Mouse (Mus musculus): ENCODE data around the gene Gm13277.
A peak's percentile ranks its signal among the peaks of the same experiment; 100 is the strongest.
"Not testable (repeated sequence)": the region's sequence is repeated elsewhere in the genome, so short reads cannot be mapped to it uniquely, and the experiment has no call there.

Gm13277 gene

DNA sequence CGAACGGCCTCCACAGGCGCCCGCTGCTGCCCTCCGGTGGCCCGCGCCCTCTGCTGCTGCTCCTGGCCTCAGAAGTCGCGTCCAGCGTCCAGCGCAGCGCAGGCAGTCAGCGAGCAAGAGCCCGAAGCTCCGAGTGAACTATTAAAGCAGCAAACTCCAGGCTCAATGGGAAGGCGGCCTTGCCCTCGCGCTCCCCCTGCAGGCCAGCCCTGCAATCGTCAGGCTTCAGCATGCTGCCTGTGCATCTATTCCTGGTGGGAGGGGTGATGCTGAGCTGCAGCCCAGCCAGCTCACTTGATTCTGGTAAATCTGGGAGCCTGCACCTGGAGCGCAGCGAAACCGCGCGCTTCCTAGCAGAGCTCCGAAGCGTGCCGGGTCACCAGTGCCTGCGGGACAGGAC, at the start of gene Gm13277:
Gene Gm13277, plus strand, starts transcription at position 231 of the 400 bp plus-strand sequence.
- DNase-seq = peak; percentile 72 to 75

DNA sequence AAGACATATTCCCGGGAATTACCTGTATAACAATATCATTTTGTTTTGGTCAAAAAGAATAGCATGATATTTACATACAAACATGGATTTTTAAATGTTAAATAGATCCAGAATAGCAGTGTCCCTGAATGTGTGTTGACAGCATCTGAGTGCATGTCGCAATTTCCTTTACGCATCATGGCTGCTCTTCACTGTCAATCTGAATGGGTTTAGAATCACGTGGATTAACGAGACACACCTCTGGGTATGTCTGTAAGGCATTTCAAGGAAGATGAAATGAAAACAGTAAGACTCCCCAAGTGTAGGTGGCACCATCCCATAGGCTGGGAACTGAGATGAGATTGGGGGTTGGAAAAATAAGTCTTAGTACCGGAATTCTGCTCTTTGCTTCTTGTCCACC, 49.4 kb upstream of the Gm13277 start:
- DNase-seq = no peak

DNA sequence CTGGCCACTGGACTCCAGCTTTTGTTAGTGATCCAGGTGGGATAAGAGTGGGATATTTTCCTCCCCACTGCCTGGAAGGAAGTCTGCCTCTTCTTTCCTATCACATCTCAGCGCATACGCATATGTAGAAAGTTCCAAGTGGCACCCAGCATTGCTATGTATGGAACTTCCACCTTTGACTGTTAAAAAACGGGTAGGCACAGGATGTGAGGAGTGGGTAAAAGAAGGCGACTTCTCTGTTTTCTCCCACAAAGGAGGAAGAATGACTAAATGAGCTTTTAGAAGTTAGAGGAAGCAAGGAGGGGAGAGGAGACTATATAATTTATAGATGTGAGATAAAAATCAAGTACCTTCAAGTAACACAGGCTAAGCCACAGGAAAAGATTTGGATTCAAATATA, 47.0 kb upstream of the Gm13277 start:
- DNase-seq = no peak

DNA sequence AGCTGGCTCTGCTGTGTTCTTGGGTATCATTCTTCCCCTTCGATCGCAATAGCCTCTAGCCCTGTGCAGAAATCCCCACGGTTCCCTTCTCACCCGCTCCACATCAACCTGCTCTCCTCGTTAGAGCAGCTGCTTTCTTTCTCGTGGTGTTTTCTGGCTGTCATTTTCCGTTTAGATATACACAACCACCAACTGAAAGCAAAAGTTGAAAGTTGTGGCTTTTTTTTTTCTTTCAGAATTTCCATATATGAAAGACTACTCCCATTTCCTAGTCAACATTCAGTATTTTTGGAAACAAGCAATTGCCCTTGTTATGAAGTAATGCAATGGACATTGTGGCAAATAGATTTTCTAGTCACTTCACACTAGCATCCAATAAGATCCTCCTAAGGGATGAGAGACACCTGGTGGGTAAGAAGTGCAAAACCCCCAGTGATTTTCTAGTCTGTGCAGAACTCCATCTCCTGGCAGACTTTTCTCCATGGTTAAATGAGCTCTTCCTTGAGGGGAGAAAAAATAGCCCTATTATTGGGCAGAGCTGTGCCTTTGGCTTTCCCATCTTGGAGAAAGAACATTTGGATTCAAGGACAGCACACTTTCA, 45.6 kb upstream of the Gm13277 start:
- DNase-seq = no peak

DNA sequence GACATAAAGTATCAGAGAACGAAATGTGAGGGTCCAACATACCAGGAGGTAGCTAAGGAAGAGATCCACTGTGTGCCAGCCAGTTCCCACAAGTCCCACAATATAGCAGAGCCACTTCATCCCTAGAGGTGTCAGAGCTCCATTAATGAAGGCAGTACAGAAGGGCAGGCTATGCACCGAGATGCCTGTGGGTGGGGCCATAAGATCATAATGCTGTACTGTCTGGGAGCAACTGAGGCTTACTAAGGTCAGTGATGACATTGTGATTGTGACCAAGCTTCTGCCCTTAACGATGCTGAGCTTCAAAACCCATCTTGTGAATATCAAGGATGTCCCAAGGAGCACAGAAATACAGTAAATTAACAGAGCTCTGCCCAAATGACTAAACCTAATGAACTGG, 44.2 kb upstream of the Gm13277 start:
- no peak for DNase-seq

DNA sequence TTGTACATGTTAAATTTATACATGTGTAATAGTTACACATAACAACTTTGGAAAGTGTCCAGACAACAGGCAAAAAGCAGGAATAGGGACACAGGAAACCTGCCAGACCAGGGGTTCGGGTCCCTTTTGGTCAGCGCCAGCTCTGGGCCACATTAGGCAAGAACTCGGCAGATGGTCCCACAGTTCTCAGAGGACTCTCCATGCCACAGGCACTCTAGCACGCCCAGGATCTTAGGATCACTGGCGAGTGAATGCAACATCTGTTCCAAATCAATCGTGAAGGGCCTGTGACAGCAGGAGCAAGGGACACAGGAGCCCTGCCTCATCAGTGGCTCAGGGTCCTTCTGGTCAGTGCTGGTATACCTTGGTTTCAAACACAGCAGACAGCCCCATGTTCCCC, 38.5 kb upstream of the Gm13277 start:
- DNase-seq = no peak

DNA sequence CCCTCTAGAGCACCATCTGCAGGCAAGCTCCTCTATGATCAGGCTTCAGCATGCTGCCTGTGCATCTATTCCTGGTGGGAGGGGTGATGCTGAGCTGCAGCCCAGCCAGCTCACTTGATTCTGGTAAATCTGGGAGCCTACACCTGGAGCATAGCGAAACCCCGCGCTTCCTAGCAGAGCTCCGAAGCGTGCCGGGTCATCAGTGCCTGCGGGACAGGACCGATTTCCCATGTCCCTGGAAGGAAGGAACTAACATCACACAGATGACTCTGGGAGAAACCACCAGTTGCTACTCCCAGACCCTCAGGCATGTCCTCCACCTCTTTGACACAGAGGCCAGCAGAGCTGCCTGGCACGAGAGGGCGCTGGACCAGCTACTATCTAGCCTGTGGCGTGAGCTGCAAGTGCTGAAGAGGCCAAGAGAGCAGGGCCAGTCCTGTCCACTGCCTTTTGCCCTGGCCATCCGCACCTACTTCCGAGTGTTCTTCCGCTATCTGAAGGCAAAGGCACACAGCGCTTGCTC, 33.6 kb upstream of the Gm13277 start, which contains the start of gene Gm13271:
Gene Gm13271, plus strand, starts transcription at position 51 of the 523 bp plus-strand sequence.
- DNase-seq = peak; percentile 66 to 73

DNA sequence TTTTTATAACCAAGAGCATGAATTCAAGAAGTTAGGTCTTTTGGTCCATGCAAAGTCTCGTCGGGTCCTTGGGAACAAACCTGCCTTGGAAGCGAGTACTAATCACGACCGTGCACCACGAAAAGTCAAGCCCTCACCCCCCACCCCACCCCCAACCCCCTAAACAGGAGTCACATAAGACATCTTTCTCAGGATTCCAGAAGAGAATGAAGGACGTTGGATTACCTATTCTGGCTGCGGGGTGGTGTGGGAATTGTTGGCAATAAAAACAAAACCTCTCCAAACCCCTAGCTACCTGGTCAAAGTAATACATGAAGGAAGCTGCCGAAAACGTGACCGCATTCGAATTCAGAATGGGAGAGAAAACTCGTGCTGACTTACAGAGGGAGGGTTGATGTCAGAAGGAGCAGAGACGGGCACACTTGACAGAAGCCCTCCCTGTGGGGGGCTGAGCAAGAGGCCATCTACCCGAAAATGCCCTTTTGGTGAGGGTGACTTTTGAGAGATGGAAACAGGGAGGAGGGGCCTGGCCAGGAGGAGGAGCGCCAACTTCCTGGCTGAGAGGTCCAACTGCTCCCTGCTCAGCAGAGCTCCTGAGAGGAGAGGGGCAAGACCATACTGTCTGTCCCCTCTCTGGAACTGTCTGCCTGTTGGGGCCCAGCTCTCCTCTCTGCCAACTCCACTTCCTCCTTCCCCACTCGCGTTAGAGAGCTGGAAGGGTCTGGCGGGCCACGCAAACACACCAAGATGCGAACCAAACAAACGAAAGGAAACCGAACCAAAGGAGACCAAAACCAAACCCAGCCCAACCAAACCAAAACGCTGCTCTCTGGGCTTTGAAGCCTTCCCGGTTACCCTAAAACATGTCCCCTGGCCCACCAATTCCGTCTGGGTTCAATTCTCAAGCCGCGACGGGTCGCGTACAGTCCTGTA, 31.6 kb upstream of the Gm13277 start:
- not testable (repeated sequence) for DNase-seq

DNA sequence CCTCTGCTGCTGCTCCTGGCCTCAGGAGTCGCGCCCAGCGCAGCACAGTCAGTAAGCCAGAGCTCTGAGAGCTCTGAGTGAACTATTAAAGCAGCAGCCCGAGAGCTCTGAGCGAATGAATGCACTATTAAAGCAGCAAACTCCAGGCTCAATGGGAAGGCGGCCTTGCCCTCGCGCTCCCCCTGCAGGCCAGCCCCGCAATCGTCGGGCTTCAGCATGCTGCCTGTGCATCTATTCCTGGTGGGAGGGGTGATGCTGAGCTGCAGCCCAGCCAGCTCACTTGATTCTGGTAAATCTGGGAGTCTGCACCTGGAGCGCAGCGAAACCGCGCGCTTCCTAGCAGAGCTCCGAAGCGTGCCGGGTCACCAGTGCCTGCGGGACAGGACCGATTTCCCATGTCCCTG, 30.8 kb upstream of the Gm13277 start:
- peak; percentile 86 to 93 for DNase-seq

DNA sequence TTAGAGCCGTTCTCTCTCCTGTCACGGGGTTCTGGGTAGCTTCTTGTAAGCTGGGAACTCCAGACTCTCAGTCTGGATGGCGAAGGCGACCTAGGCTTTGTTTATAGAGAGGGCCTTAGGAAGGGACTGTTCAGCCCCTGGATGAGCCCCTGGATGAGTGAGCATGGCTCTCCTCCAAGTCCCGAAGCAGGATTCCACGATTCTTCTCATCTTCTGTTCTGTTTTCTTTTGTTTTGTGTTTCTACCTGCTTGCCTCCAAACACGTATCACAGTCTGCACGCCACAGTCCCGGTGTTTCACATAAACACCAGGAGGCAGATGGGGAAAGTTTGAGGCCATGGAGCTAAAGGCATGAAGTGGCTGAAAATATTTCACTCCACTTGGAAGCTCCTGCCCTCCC, 29.7 kb upstream of the Gm13277 start:
- not testable (repeated sequence) for DNase-seq

DNA sequence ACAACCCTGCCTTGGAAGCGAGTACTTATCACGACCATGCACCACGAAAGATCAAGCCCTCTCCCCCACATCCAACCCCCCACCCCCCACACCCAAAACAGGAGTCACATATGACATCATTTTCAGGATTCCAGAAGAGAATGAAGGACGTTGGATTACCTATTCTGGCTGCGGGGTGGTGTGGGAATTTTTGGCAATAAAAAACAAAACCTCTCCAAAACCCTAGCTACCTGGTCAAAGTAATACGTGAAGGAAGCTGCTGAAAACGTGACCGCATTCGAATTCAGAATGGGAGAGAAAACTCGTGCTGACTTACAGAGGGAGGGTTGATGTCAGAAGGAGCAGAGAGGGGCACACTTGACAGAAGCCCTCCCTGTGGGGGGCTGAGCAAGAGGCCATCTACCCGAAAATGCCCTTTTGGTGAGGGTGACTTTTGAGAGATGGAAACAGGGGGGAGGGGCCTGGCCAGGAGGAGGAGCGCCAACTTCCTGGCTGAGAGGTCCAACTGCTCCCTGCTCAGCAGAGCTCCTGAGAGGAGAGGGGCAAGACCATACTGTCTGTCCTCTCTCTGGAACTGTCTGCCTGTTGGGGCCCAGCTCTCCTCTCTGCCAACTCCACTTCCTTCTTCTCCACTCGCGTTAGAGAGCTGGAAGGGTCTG, 28.7 kb upstream of the Gm13277 start, which contains the start of gene Gm13283:
Gene Gm13283, plus strand, starts transcription at position 510 of the 659 bp plus-strand sequence.
- peak; percentile 33 to 41 for DNase-seq

DNA sequence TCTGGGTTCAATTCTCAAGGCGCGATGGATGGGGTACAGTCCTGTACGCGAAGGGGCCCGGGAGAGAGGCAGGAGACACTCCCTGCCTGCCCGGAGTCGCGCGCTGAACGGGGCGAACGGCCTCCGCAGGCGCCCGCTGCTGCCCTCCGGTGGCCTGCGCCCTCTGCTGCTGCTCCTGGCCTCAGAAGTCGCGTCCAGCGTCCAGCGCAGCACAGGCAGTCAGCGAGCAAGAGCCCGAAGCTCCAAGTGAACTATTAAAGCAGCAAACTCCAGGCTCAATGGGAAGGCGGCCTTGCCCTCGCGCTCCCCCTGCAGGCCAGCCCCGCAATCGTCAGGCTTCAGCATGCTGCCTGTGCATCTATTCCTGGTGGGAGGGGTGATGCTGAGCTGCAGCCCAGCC, 28.0 kb upstream of the Gm13277 start:
- DNase-seq = peak; percentile 59 to 68

DNA sequence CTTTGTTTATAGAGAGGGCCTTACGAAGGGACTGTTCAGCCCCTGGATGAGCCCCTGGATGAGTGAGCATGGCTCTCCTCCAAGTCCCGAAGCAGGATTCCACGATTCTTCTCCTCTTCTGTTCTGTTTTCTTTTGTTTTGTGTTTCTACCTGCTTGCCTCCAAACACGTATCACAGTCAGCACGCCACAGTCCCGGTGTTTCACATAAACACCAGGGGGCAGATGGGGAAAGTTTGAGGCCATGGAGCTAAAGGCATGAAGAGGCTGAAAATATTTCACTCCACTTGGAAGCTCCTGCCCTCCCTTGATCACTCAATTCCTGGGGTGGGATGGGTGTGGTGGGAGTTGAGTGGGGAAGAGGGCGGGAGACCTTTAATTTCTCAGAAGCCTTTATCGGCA, 26.7 kb upstream of the Gm13277 start:
- DNase-seq = peak; percentile 59 to 67

DNA sequence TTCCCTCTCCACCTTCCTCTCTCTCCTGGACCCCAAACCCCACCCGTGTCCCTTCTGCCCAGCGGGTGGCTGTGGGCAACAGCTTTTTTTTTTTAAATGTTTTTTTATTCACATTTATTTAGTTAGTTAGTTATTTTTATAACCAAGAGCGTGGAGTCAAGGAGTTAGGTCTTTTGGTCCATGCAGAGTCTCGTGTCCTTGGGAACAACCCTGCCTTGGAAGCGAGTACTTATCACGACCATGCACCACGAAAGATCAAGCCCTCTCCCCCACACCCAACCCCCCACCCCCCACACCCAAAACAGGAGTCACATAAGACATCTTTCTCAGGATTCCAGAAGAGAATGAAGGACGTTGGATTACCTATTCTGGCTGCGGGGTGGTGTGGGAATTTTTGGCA, 26.1 kb upstream of the Gm13277 start:
- DNase-seq = peak in 1 of 2 experiments; percentile 36

DNA sequence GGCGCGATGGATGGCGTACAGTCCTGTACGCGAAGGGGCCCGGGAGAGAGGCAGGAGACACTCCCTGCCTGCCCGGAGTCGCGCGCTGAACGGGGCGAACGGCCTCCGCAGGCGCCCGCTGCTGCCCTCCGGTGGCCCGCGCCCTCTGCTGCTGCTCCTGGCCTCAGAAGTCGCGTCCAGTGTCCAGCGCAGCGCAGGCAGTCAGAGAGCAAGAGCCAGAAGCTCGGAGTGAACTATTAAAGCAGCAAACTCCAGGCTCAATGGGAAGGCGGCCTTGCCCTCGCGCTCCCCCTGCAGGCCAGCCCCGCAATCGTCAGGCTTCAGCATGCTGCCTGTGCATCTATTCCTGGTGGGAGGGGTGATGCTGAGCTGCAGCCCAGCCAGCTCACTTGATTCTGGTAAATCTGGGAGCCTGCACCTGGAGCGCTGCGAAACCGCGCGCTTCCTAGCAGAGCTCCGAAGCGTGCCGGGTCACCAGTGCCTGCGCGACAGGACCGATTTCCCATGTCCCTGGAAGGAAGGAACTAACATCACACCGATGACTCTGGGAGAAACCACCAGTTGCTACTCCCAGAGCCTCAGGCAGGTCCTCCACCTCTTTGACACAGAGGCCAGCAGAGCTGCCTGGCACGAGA, 24.9 kb upstream of the Gm13277 start:
- peak; percentile 28 to 41 for DNase-seq

DNA sequence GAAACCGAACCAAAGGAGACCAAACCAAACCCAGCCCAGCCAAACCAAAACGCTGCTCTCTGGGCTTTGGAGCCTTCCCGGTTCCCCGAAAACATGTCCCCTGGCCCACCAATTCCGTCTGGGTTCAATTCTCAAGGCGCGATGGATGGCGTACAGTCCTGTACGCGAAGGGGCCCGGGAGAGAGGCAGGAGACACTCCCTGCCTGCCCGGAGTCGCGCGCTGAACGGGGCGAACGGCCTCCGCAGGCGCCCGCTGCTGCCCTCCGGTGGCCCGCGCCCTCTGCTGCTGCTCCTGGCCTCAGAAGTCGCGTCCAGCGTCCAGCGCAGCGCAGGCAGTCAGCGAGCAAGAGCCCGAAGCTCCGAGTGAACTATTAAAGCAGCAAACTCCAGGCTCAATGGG, 14.9 kb upstream of the Gm13277 start, which contains the start of gene Gm13290:
Gene Gm13290, plus strand, starts transcription at position 301 of the 400 bp plus-strand sequence.
- not testable (repeated sequence) for DNase-seq

DNA sequence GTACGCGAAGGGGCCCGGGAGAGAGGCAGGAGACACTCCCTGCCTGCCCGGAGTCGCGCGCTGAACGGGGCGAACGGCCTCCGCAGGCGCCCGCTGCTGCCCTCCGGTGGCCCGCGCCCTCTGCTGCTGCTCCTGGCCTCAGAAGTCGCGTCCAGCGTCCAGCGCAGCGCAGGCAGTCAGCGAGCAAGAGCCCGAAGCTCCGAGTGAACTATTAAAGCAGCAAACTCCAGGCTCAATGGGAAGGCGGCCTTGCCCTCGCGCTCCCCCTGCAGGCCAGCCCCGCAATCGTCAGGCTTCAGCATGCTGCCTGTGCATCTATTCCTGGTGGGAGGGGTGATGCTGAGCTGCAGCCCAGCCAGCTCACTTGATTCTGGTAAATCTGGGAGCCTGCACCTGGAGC, 11.8 kb upstream of the Gm13277 start, which contains the start of gene Gm13289:
Gene Gm13289, plus strand, starts transcription at position 301 of the 400 bp plus-strand sequence.
- DNase-seq = not testable (repeated sequence)

DNA sequence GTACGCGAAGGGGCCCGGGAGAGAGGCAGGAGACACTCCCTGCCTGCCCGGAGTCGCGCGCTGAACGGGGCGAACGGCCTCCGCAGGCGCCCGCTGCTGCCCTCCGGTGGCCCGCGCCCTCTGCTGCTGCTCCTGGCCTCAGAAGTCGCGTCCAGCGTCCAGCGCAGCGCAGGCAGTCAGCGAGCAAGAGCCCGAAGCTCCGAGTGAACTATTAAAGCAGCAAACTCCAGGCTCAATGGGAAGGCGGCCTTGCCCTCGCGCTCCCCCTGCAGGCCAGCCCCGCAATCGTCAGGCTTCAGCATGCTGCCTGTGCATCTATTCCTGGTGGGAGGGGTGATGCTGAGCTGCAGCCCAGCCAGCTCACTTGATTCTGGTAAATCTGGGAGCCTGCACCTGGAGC, 8.9 kb upstream of the Gm13277 start, which contains the start of gene Gm13272:
Gene Gm13272, plus strand, starts transcription at position 301 of the 400 bp plus-strand sequence.
- not testable (repeated sequence) for DNase-seq

DNA sequence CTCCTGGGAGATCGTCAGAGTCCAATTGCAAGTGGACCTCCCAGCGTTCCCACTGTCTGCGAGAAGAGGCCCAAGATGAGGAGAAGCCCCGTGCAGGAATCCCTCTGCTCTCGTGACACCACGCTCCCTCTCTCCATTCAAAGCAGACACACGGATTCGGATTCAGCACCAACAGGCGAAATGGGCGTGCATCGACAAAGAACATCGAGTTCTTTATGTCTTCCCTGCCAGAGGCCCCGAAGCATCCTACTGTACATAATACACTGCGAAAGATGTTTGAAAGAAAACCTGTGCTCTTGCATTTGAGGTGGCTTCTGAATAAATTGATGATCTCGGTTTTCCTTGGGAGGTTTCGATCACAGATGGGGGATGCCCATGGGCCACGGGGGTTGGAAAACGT, 8.1 kb upstream of the Gm13277 start:
- not testable (repeated sequence) for DNase-seq

DNA sequence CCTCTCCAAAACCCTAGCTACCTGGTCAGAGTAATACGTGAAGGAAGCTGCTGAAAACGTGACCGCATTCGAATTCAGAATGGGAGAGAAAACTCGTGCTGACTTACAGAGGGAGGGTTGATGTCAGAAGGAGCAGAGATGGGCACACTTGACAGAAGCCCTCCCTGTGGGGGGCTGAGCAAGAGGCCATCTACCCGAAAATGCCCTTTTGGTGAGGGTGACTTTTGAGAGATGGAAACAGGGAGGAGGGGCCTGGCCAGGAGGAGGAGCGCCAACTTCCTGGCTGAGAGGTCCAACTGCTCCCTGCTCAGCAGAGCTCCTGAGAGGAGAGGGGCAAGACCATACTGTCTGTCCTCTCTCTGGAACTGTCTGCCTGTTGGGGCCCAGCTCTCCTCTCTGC, 6.6 kb upstream of the Gm13277 start, which contains the start of gene Ifnz:
Gene Ifnz, plus strand, starts transcription at position 301 of the 400 bp plus-strand sequence.
- DNase-seq = not testable (repeated sequence)

DNA sequence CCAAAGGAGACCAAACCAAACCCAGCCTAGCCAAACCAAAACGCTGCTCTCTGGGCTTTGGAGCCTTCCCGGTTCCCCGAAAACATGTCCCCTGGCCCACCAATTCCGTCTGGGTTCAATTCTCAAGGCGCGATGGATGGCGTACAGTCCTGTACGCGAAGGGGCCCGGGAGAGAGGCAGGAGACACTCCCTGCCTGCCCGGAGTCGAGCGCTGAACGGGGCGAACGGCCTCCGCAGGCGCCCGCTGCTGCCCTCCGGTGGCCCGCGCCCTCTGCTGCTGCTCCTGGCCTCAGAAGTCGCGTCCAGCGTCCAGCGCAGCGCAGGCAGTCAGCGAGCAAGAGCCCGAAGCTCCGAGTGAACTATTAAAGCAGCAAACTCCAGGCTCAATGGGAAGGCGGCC, 6.1 kb upstream of the Gm13277 start:
- not testable (repeated sequence) for DNase-seq

DNA sequence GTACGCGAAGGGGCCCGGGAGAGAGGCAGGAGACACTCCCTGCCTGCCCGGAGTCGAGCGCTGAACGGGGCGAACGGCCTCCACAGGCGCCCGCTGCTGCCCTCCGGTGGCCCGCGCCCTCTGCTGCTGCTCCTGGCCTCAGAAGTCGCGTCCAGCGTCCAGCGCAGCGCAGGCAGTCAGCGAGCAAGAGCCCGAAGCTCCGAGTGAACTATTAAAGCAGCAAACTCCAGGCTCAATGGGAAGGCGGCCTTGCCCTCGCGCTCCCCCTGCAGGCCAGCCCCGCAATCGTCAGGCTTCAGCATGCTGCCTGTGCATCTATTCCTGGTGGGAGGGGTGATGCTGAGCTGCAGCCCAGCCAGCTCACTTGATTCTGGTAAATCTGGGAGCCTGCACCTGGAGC, 3.0 kb upstream of the Gm13277 start, which contains the start of gene Gm13276:
Gene Gm13276, plus strand, starts transcription at position 301 of the 400 bp plus-strand sequence.
- DNase-seq = not testable (repeated sequence)

Data from cerebellum, postnatal 36 days (tissue).